In genomic region chr16:3344725-3345380, GRCm38 (mm10) we compare ENCODE assay signal across 5 mouse cellular contexts.
DNase-seq lines count a peak whose midpoint lies in the region; ATAC-seq and TF ChIP-seq lines count a peak whose summit lies in the region.
"Not testable (repeated sequence)": the region's sequence is repeated elsewhere in the genome, so short reads cannot be mapped to it uniquely, and the experiment has no call there.

No protein-coding gene starts in this region.

- H3K9ac ChIP-seq in CH12.LX (ENCODE audit: insufficient read depth, low read depth); MEL (ENCODE audit: control insufficient read depth, low read depth, low read length, poor library complexity, severe bottlenecking); liver, embryonic 11.5 days (ENCODE audit: low read depth, low read length); liver, postnatal 0 days (replicated peaks): not testable (repeated sequence)

- not testable (repeated sequence) for TF ChIP-seq CTCF in CH12.LX (conservative IDR thresholded peaks at IDR 0.05 in 1 of 2, IDR thresholded peaks at IDR 0.05 in 1 of 2; ENCODE audit: low read depth in 2 of 2, low read length in 2 of 2); MEL (IDR thresholded peaks at IDR 0.05 in 2 of 3, conservative IDR thresholded peaks at IDR 0.05 in 1 of 3; ENCODE audit: control insufficient read depth in 1 of 3, insufficient read depth in 1 of 3, low read depth in 2 of 3, low read length in 3 of 3, poor library complexity in 1 of 3, severe bottlenecking in 1 of 3); liver, postnatal 0 days (IDR thresholded peaks at IDR 0.05; ENCODE audit: low read depth)

- in situ Hi-C loops in CH12.LX (cut with MboI; ENCODE audit: low pct_ligation_motif_present, low pct_unique_long_range_greater_than_20kb, low sequenced_read_pairs) = not testable (repeated sequence)

- not testable (repeated sequence) for H3K27me3 ChIP-seq in CH12.LX (replicated peaks); MEL (ENCODE audit: control insufficient read depth in 1 of 2, insufficient read depth in 2 of 2, low read length in 2 of 2); liver, embryonic 11.5 days (replicated peaks; ENCODE audit: control insufficient read depth, insufficient read depth, low read length); liver, postnatal 0 days (ENCODE audit: insufficient read depth, low read length)

- not testable (repeated sequence) for H3K9me3 ChIP-seq in CH12.LX (replicated peaks; ENCODE audit: low read length); MEL (replicated peaks; ENCODE audit: insufficient read depth, low read length); liver, embryonic 11.5 days (ENCODE audit: control insufficient read depth, low read length); liver, postnatal 0 days (ENCODE audit: low read length)

- DNase-seq in CH12.LX (ENCODE audit: extremely low read depth) = peak; percentile 40
- DNase-seq in MEL (ENCODE audit: low read depth, low spot score) = peak; percentile 55
- peak; percentile 16 for DNase-seq in ZHBTc4 (ENCODE audit: low read depth, low spot score)
- not testable (repeated sequence) for DNase-seq in liver, embryonic 11.5 days (ENCODE audit: low spot score); liver, postnatal 0 days

- no CpG with 5 or more reads among the region's 1 CpGs for whole genome bisulfite sequencing in liver, embryonic 11.5 days
- WGBS in liver, postnatal 0 days (ENCODE audit: insufficient replicate concordance) = no CpG with 5 or more reads among the region's 1 CpGs

- H3K4me2 ChIP-seq in CH12.LX (ENCODE audit: insufficient read depth, low read depth, poor library complexity, severe bottlenecking); liver, embryonic 11.5 days; liver, postnatal 0 days (ENCODE audit: low read depth, low read length): not testable (repeated sequence)

- not testable (repeated sequence) for H3K36me3 ChIP-seq in CH12.LX (replicated peaks in 1 of 2; ENCODE audit: control insufficient read depth in 1 of 2, insufficient read depth in 1 of 2, low read length in 1 of 2); MEL (ENCODE audit: control insufficient read depth in 1 of 2, insufficient read depth in 2 of 2, low read length in 2 of 2); liver, embryonic 11.5 days (ENCODE audit: control insufficient read depth, insufficient read depth, low read length); liver, postnatal 0 days (replicated peaks; ENCODE audit: insufficient read depth, low read length)

- H3K4me1 ChIP-seq in CH12.LX (ENCODE audit: control insufficient read depth in 1 of 2, insufficient read depth in 2 of 2); MEL (ENCODE audit: control insufficient read depth in 1 of 2, insufficient read depth in 2 of 2, low read length in 2 of 2); liver, embryonic 11.5 days (replicated peaks; ENCODE audit: control insufficient read depth, insufficient read depth, low read length); liver, postnatal 0 days (ENCODE audit: insufficient read depth): not testable (repeated sequence)

- ATAC-seq in liver, embryonic 11.5 days (replicated peaks; ENCODE audit: low FRiP score) = 0 out of 2 replicates have a peak, but pooled peaks have one; percentile 30
- ATAC-seq in liver, postnatal 0 days = peak; percentile 17; the same call in 1 of the 2 replicates

- dilution Hi-C loops in CH12.LX (cut with MboI; ENCODE audit: extremely low pct_ligation_motif_present, extremely low pct_unique_long_range_greater_than_20kb, low sequenced_read_pairs) = not testable (repeated sequence)

- TF ChIP-seq POLR2A in CH12.LX (IDR thresholded peaks at IDR 0.05; ENCODE audit: low read depth, low read length); MEL (IDR thresholded peaks at IDR 0.05; ENCODE audit: control insufficient read depth in 1 of 2, insufficient read depth in 1 of 2, low read depth in 1 of 2, low read length in 2 of 2, poor library complexity in 1 of 2): not testable (repeated sequence)

- not testable (repeated sequence) for H3K4me3 ChIP-seq in CH12.LX (replicated peaks in 1 of 3; ENCODE audit: low read depth in 2 of 3, low read length in 2 of 3, poor library complexity in 1 of 3); MEL (ENCODE audit: control insufficient read depth in 1 of 2, insufficient read depth in 1 of 2, low read depth in 2 of 2, low read length in 2 of 2); liver, embryonic 11.5 days (ENCODE audit: low read depth, low read length); liver, postnatal 0 days (ENCODE audit: low read depth, low read length)

- not testable (repeated sequence) for TF ChIP-seq EP300 in CH12.LX (IDR thresholded peaks at IDR 0.05; ENCODE audit: low read length); MEL (IDR thresholded peaks at IDR 0.05; ENCODE audit: low read depth in 1 of 2, low read length in 2 of 2); liver, postnatal 0 days (IDR thresholded peaks at IDR 0.05; ENCODE audit: low read depth)

- not testable (repeated sequence) for H3K79me2 ChIP-seq in CH12.LX (replicated peaks; ENCODE audit: control insufficient read depth, extremely low read depth, insufficient read depth, poor library complexity, severe bottlenecking); MEL (ENCODE audit: control insufficient read depth, insufficient read depth, low read length, poor library complexity)

- not testable (repeated sequence) for H3K27ac ChIP-seq in CH12.LX (ENCODE audit: insufficient read depth, low read depth); MEL (ENCODE audit: control insufficient read depth, low read depth, low read length); liver, embryonic 11.5 days (ENCODE audit: low read depth, low read length); liver, postnatal 0 days (ENCODE audit: low read depth)

- not testable (repeated sequence) for TF ChIP-seq RAD21 in CH12.LX (IDR thresholded peaks at IDR 0.05; ENCODE audit: low read depth, low read length); MEL (IDR thresholded peaks at IDR 0.05; ENCODE audit: low read depth, low read length)

TF ChIP-seq in CH12.LX, 34 proteins besides CTCF, POLR2A, EP300 and RAD21:
- peak; percentile 78 for TF ChIP-seq TBP (conservative IDR thresholded peaks at IDR 0.05; ENCODE audit: low read depth, low read length)
- TF ChIP-seq ZMIZ1 (IDR thresholded peaks at IDR 0.05; ENCODE audit: low read depth, low read length) = peak; percentile 85
